Mouse (Mus musculus) thymus, adult 18-20 months (tissue): Measurements from ENCODE around the gene Sbf1.

Experiments
- DNase-seq, 2 experiments: peaks; one replicate each; pipeline ENCODE4 v3.0.0; 2022; ENCODE audit warnings: mixed read lengths in 2 of 2

Sbf1 gene

DNA sequence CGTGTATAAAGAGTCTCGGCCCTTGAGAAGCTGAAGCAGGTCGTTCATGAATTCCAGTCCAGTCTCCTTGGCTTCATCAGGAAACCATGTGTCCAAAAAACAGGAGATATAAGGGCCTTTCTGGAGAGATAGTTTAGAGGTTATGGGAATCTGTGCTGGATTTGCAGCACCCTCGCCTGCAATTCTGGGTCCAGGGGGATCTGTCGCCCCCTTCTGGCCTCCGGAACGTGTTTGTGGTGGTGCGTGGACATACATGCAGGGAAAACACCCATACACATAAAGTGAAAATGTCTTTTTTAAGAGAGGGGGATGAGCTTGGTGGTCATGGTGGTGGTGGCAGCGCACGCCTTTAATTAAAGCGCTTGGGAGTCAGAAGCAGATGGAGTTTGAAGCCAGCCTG lies 1.0 kb upstream of the Sbf1 start:
- peak in 1 of 2 experiments; percentile 34 for DNase-seq

DNA sequence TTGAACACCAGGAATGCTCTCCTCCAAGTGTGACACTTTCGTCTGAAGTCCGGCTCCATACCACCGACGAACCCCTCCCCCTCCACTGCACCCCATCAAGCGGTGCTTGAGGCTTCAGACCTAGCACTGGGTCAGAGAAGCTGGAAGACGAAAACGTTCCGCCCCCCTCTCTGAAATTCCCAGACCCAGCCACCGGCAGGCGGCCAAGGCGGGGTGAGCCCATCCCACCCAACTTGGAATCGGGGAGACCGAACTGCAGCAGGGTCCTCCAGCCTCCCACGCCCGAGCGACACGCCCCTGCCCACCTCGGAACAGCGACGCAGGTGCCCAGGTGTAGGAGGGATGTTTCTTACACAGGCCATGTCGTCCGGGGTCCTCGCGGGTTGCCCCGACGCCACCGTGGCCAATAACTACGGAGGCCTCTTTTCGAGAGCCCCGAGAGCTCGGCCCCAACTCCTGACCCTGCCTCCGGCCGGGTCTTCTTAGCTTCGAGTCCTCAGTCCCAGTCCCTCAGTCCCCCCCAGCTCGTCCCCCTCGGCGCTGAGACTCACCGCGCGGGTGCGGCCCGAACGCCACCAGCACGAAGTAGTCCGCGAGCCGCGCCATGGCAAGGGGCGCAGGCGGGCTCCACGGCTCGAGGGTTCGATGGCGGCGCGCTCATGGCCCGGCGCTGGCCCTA lies 461 bp downstream of the Sbf1 start:
- DNase-seq, result peak; percentile 51 to 56

DNA sequence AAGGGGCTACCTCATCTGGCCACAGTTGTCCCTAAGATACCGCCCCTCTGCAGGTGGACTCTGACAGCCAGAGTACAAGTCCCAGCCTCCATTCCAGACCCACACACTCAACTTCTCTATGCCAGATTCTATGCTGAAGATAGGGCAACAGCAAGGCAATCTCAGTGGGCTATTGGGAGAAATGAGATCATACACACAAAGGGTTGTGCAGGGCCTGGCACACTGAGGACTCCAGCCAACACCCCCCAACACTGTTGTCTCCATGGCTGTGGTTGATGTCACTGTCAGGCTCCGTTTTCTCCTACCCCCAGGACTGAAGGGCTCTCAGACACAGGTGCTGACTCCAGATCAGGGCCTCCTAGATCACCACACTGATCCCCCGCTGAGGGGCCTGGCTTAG lies 1.0 kb downstream of the Sbf1 start:
- DNase-seq, result no peak

GRCm38 (mm10) chr15:89313359-89313758 lies 1.8 kb downstream of the Sbf1 start:
- DNase-seq, result no peak

DNA sequence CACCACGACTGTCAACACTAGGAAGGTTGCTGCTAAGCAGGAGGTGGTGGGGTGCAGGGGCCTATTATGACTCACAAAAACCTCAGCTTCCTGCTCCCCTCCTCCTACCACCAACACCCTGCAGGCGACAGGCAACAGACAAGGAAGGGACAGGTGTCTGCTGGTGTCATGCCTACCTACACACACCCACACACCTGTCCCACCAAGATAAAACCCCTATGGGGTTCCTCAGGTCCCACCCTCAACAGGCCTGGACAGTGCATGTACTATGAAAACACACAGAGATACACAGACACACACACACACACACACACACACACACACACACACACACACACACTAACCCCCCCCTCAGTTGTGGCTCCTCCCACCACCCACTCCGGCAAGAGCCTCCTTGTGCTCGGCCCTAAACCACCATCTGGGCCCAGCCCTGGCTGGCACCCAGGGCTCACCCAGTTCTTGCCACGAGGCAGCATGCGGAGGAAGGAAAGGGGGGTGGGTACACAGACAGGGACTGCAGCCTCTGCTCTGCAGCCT lies 5.1 kb downstream of the Sbf1 start:
- DNase-seq, result peak; percentile 73 to 87

DNA sequence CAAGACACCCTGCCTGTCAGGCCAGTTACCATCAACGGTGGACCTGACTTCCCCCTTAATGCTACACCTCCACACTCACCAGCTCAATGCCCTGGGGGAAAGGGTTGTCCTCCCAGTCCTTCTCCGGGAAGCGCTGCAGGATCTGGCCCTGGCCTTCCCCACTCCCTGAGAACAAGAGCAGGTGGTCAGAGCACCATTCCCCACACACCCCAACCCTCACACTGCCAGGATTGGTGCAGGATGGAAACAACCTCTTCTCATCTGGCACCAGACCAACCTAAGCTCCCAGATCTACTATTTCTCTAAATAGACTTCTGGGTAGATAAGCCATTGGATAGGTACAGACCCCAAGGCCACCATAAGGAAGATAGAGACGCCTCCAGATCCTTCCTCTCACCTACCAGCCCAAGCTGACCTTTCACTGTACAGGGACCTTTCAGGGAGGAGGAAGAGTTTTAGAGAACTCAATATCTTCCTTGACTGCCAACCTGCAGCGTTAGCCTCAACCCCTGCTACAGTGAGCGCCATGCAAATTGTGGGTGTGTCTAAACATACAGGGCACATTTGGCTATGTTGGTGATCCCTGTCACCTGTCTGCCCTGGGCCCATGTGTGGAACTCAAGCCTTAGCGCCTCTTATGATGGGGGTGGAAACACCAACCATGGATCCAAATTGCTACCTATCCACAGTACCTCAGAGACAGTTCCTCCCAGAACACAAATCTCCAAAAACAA lies 6.5 kb downstream of the Sbf1 start:
- DNase-seq, result no peak

GRCm38 (mm10) chr15:89307461-89307860 lies 7.7 kb downstream of the Sbf1 start:
- DNase-seq, result no peak

DNA sequence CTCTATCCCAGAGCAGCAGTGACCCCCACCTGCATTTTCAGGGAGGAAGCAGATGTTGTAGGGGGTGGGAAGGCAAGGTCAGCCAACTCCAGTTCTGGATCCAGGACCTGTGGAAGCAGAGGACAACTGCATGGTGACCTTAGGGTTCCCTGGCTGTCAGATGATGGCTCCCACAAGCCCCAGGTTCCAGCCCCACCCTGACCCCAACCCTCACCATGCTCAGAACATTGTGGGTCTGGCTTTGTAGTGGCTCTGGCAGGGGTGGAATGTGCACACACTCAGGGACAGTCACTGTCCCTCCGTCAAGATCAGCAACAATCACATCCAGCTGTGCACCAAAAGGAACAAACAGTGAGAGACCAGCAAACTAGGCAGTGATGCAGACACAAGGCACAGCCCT lies 9.1 kb downstream of the Sbf1 start:
- DNase-seq, result no peak

DNA sequence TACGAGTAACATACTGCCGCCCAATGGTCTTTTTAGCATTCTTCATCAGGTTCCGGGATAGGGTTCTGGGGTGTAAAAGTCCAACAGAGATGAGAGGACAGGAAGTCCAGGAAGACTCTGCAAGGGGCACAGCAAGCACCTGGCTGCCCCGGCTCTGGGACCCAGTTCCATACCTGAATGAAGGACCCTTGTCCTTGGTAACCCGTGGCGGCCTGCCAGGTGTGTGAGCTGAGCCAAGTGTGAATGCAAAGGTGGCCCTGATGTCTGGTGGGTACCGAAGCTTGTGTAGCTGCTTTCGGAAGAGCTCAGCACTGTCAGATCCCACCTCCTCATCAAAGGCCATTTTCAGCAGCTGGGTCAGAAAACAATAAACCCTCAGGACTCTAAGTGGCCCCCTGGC lies 14.5 kb downstream of the Sbf1 start:
- no peak for DNase-seq

- no peak for DNase-seq
Measured at GRCm38 (mm10) chr15:89300180-89300579, 14.9 kb downstream of the Sbf1 start.

- DNase-seq, result no peak
Measured at GRCm38 (mm10) chr15:89297695-89298094, 17.4 kb downstream of the Sbf1 start.

GRCm38 (mm10) chr15:89296465-89296864 lies 18.6 kb downstream of the Sbf1 start:
- no peak for DNase-seq

DNA sequence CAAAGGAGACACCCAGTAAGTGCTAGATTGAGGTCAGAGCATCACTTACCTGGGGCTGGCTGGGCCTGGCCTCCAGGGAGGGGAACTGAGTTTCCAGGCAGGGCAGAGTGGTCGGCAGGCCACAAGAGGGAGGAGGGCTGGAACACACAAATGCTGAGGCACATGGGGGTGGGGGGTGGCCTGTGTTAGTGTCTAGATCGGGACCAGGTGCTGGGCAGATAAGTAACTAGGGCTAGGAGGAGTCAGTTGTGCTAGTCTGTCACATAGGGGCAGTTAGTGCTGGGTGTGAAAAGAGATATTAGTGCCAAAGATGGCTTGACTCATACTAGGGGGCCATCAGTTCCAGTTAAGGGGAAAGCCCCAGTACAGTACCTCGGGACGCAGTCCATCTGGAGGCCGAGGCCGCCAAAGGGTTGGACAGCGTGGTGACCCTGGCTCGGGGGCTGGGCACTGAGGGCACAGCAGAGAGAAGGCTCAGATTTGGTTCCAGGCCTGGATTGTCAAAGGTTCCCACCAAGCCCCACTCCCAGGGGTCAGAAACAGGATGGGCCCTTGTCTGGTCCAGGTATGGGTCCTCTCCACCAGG lies 19.4 kb downstream of the Sbf1 start:
- DNase-seq, result no peak

DNA sequence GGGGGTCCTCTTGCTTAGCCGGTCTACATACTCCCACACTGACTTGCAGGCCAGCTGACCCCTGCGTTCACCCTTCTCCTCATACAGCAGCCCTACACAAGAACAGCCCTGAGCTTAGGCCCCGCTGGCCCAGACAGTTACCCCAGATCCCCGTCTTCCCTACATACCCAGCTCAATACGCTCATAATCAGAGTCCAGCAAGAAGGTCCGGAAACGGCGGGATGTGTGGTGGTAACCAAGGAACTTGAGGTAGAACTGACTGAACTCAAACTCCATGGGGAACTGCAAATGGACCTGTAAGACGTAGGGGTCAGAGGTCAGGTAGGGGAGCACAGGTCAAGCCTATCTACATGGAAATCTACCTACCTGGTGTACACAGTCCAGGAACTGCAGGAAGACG lies 21.3 kb downstream of the Sbf1 start:
- no peak for DNase-seq

DNA sequence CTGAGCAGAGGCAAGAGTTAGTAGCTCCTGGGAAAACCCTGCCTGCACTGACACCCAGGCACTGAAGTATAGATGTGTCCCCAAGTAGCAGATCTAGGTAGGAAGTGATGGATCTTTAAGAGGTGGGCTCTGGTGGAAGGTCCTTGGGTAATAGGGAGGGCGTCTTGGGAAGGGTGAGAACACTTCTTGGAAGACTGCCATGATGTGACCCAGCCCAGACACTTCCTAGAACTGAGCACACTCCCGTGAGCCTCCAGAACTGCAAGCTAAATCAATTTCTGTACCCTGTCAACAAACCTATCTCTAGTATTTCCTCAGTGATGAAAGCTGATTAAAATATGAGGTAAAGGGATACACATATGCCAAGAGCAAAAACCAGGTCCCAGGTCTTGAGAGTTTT lies 22.3 kb downstream of the Sbf1 start:
- DNase-seq, result no peak

DNA sequence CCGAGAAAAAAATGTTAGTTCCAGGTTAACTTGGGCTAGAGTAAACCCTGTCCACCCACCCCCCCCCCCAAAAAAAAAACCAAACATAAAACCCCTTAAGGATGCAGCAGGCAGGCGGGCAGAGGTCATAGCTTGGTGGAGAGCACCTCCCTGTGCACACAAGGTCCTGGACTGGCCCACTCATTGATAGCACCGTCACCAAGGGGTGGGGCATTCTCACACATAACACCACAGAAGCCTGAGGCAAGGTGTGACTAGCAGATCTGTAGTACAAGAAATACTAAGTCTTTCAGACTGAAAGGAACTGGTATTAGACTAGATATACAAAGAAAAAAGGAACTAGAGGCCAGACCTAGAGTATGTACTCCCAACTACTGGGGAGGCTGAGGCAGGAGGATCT lies 23.6 kb downstream of the Sbf1 start:
- no peak for DNase-seq

DNA sequence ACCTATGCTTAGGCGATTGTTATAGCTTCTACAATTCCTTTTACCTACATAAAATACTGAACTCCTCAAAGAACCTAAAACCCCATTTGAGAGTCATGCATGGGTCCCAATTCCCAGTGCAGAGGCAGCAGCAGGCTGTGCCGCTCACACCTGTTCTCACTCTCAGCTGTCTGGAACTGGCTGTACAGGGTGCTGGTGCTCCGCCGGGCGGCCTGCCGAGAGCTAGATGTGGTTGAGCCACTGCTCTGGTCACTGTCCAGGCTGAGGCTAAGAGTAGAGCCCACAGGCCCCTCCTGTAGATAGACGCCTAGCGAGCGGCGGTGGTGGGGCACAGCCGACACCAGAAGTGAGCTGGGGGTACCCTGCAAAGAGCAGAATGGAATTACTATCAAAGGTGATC lies 25.7 kb downstream of the Sbf1 start:
- DNase-seq, result no peak

DNA sequence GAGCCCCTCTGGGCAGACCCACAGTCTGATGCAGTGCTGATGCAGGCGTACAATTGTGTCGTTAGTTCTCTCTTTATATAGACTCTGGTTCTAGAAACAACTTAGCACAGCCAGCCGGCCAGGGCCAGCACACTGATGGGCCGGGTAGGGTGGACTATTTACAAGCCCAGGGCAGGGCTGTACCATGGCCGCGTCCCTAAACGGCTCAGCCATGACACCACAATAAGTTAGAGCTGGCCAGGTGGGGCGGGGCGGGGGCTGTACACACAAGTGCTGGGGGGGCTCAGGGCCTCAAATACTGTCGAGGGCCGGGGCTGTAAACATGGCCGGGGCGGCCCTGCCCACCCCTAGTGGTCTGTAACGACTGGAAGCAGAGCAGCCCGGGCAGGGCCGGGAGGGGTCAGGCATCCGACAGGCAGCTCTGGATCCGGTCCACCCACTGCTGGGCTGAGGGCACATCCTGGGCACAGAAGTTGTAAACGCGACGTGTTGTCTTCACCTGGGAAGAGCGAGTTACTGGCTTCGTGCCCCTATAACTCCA lies 26.8 kb downstream of the Sbf1 start:
- DNase-seq, result no peak

- no peak for DNase-seq
Measured at GRCm38 (mm10) chr15:89286582-89286981, 28.5 kb downstream of the Sbf1 start.

DNA sequence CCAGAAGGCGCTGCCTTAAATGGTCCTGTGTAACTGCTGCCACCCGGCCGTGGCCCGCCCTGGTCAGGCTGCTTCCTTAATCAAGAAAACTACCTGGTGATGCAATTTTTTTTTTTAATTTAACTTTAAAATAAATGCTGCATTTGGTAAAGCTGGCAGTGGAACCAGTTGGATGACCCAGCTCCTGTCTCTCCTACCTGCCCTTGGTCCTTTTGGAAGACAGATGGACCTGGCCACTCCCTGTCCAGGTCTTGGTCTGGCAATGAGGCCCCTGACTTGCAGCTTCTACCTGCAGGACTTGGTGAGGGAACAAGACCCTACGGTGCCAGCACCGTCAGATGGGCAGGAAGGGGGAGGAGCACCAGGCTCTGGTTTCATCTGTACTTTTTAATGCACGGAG lies 29.0 kb downstream of the Sbf1 start:
- DNase-seq, result no peak

DNA sequence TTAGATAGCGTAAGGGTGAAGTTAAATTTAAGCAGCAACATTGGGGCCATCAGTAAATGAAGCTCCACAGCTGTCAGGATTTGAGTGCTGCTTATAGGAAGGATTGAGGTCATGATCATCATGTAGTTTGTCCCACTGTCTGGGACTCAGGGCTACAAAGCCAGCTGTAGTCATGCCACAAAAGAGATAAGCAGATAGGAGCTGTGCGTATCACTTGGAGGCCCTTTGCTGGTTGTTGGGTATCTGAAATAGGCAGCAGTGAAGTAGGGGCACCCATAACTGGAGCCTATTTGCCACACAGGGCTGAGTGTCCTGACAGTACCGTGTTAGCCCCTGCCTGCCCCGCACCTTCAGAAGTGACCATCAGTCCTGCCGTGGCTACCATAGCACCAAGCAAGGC lies 29.6 kb downstream of the Sbf1 start:
- no peak for DNase-seq

GRCm38 (mm10) chr15:89285004-89285403 lies 30.1 kb downstream of the Sbf1 start:
- no peak for DNase-seq

- DNase-seq, result no peak
Measured at GRCm38 (mm10) chr15:89284094-89284493, 31.0 kb downstream of the Sbf1 start.

GRCm38 (mm10) chr15:89282546-89282945 lies 32.6 kb downstream of the Sbf1 start:
- no peak for DNase-seq
